Mouse (Mus musculus): Measurements from ENCODE around the gene Myh11. TPM values are rescaled to one million over a fixed set of nuclear protein-coding genes. Genes with fewer than 3 reads are reported as not detected.

The Myh11 gene
- polyA plus RNA-seq, 1 experiment from 2014 or later: 0.39 TPM

- no peaks in the 10 kb centered on the region for H3K4me1 ChIP-seq
- 83% methylated on average over 1 of the region's 1 CpGs for WGBS
- H3K9ac ChIP-seq: no peak overlapping the region
- H3K27ac ChIP-seq: no peak overlapping the region
- ATAC-seq (ENCODE audit: low FRiP score, low read depth): no peak
- H3K36me3 ChIP-seq: peaks cover 97% of the 10 kb centered on the region
- no peaks in the 10 kb centered on the region for H3K9me3 ChIP-seq
- no peaks in the 10 kb centered on the region for H3K27me3 ChIP-seq
- no peak overlapping the region for H3K4me2 ChIP-seq (replicated peaks)
- H3K4me3 ChIP-seq: no peak overlapping the region
These were observed 107.3 kb downstream of the Myh11 start for GRCm38 (mm10) chr16:14183856-14184255.

- peaks cover 95% of the 10 kb centered on the region for H3K36me3 ChIP-seq
- no peaks in the 10 kb centered on the region for H3K9me3 ChIP-seq
- H3K27me3 ChIP-seq: no peaks in the 10 kb centered on the region
- H3K4me1 ChIP-seq: no peaks in the 10 kb centered on the region
- 82% methylated on average over 5 of the region's 5 CpGs for WGBS
- H3K4me3 ChIP-seq: no peak overlapping the region
- H3K4me2 ChIP-seq (replicated peaks): no peak overlapping the region
- no peak overlapping the region for H3K9ac ChIP-seq
- no peak overlapping the region for H3K27ac ChIP-seq
- ATAC-seq (ENCODE audit: low FRiP score, low read depth): no peak
These were observed 108.8 kb downstream of the Myh11 start for GRCm38 (mm10) chr16:14182360-14182759.

- H3K27ac ChIP-seq: no peak overlapping the region
- WGBS: 89% methylated on average over 6 of the region's 6 CpGs
- ATAC-seq (ENCODE audit: low FRiP score, low read depth): no peak
- no peaks in the 10 kb centered on the region for H3K27me3 ChIP-seq
- no peak overlapping the region for H3K4me3 ChIP-seq
- no peak overlapping the region for H3K9ac ChIP-seq
- H3K4me2 ChIP-seq (replicated peaks): no peak overlapping the region
- no peaks in the 10 kb centered on the region for H3K9me3 ChIP-seq
- H3K4me1 ChIP-seq: no peaks in the 10 kb centered on the region
- H3K36me3 ChIP-seq: peaks cover 95% of the 10 kb centered on the region
These were observed 110.9 kb downstream of the Myh11 start for GRCm38 (mm10) chr16:14180163-14180733.

GRCm38 (mm10) chr16:14178041-14178440, 113.1 kb downstream of the Myh11 start:
- H3K27ac ChIP-seq: no peak overlapping the region
- peaks cover 96% of the 10 kb centered on the region for H3K36me3 ChIP-seq
- WGBS: 61% methylated on average over 3 of the region's 3 CpGs

GRCm38 (mm10) chr16:14169706-14170105, 121.5 kb downstream of the Myh11 start:
- Histone ChIP-seq H3K4me2 (replicated peaks) (no peak overlapping the region), H3K4me1 (peaks cover 12% of the 10 kb centered on the region), H3K27ac (no peak overlapping the region), H3K9me3 (no peaks in the 10 kb centered on the region), H3K36me3 (peaks cover 68% of the 10 kb centered on the region), H3K4me3 (no peak overlapping the region), H3K27me3 (no peaks in the 10 kb centered on the region), H3K9ac (no peak overlapping the region)
- WGBS: 94% methylated on average over 1 of the region's 1 CpGs
- ATAC-seq (ENCODE audit: low FRiP score, low read depth): no peak

More at GRCm38 (mm10) chr16:14178041-14178440, 113.1 kb downstream of the Myh11 start:
- Histone ChIP-seq H3K9ac (no peak overlapping the region), H3K4me1 (no peaks in the 10 kb centered on the region), H3K4me2 (replicated peaks) (no peak overlapping the region), H3K27me3 (no peaks in the 10 kb centered on the region), H3K9me3 (no peaks in the 10 kb centered on the region), H3K4me3 (no peak overlapping the region)
- no peak for ATAC-seq (ENCODE audit: low FRiP score, low read depth)

- ATAC-seq (ENCODE audit: low FRiP score, low read depth): no peak
- Histone ChIP-seq H3K9ac (no peak overlapping the region), H3K27me3 (no peaks in the 10 kb centered on the region), H3K4me3 (no peak overlapping the region), H3K36me3 (peaks cover 36% of the 10 kb centered on the region), H3K4me2 (replicated peaks) (no peak overlapping the region), H3K4me1 (peaks cover 22% of the 10 kb centered on the region), H3K27ac (no peak overlapping the region), H3K9me3 (no peaks in the 10 kb centered on the region)
- 91% methylated on average over 4 of the region's 4 CpGs for WGBS
These were observed 124.7 kb downstream of the Myh11 start for GRCm38 (mm10) chr16:14166490-14166889.

- Histone ChIP-seq H3K9me3 (no peaks in the 10 kb centered on the region), H3K4me1 (peaks cover 25% of the 10 kb centered on the region), H3K9ac (peak overlapping the region; percentile 90), H3K27ac (peak overlapping the region; percentile 87), H3K27me3 (no peaks in the 10 kb centered on the region), H3K36me3 (peaks cover 9% of the 10 kb centered on the region), H3K4me3 (peak overlapping the region; percentile 78), H3K4me2 (replicated peaks) (peak overlapping the region; percentile 74)
- 1% methylated on average over 10 of the region's 10 CpGs for WGBS
- no peak for ATAC-seq (ENCODE audit: low FRiP score, low read depth)
These were observed 127.4 kb downstream of the Myh11 start for GRCm38 (mm10) chr16:14163731-14164130.

GRCm38 (mm10) chr16:14162988-14163416, 128.2 kb downstream of the Myh11 start, which contains the start of the genes Nde1 and Marf1:
Gene Nde1, plus strand, starts transcription at chr16:14163275.
Gene Marf1, minus strand, starts transcription at chr16:14163351.
- under 1% methylated on average over 36 of the region's 43 CpGs for WGBS
- Histone ChIP-seq H3K27ac (peak within 1 kb of the TSS; percentile 87), H3K4me1 (peaks cover 31% of the 10 kb centered on the region), H3K27me3 (no peaks in the 10 kb centered on the region), H3K36me3 (peaks cover 2% of the 10 kb centered on the region), H3K4me2 (replicated peaks) (peak within 1 kb of the TSS; percentile 74), H3K9ac (peak within 1 kb of the TSS; percentile 90), H3K9me3 (no peaks in the 10 kb centered on the region), H3K4me3 (peak within 1 kb of the TSS; percentile 78)
- peak; percentile 93 for ATAC-seq (ENCODE audit: low FRiP score, low read depth)

- Histone ChIP-seq H3K4me1 (peaks cover 37% of the 10 kb centered on the region), H3K4me2 (replicated peaks) (no peak overlapping the region), H3K4me3 (no peak overlapping the region), H3K9me3 (no peaks in the 10 kb centered on the region), H3K36me3 (no peaks in the 10 kb centered on the region), H3K9ac (no peak overlapping the region), H3K27ac (no peak overlapping the region), H3K27me3 (no peaks in the 10 kb centered on the region)
- WGBS: 96% methylated on average over 1 of the region's 1 CpGs
- no peak for ATAC-seq (ENCODE audit: low FRiP score, low read depth)
These were observed 130.2 kb downstream of the Myh11 start for GRCm38 (mm10) chr16:14160941-14161340.

- H3K36me3 ChIP-seq: no peaks in the 10 kb centered on the region
- H3K27ac ChIP-seq: peak overlapping the region; percentile 94
- peak overlapping the region; percentile 72 for H3K9ac ChIP-seq
- WGBS: under 1% methylated on average over 10 of the region's 10 CpGs
- no peaks in the 10 kb centered on the region for H3K9me3 ChIP-seq
- peak overlapping the region; percentile 80 for H3K4me3 ChIP-seq
- peaks cover 25% of the 10 kb centered on the region for H3K4me1 ChIP-seq
- H3K4me2 ChIP-seq (replicated peaks): peak overlapping the region; percentile 63
- no peaks in the 10 kb centered on the region for H3K27me3 ChIP-seq
- no peak; the same call in 1 of the 2 replicates for ATAC-seq (ENCODE audit: low FRiP score, low read depth)
These were observed 131.4 kb downstream of the Myh11 start for GRCm38 (mm10) chr16:14159746-14160131.

GRCm38 (mm10) chr16:14158936-14159745, 132.0 kb downstream of the Myh11 start:
- Histone ChIP-seq H3K4me1 (peaks cover 19% of the 10 kb centered on the region), H3K9ac (peak overlapping the region; percentile 83), H3K27me3 (no peaks in the 10 kb centered on the region), H3K4me2 (replicated peaks) (peak overlapping the region; percentile 80), H3K36me3 (no peaks in the 10 kb centered on the region), H3K4me3 (peak overlapping the region; percentile 80), H3K9me3 (no peaks in the 10 kb centered on the region), H3K27ac (peak overlapping the region; percentile 94)
- ATAC-seq (ENCODE audit: low FRiP score, low read depth): peak; percentile 92
- WGBS: 1% methylated on average over 57 of the region's 58 CpGs

- H3K27ac ChIP-seq: peak overlapping the region; percentile 72
- H3K9me3 ChIP-seq: no peaks in the 10 kb centered on the region
- H3K4me1 ChIP-seq: peaks cover 14% of the 10 kb centered on the region
- 8% methylated on average over 7 of the region's 7 CpGs for WGBS
- H3K27me3 ChIP-seq: no peaks in the 10 kb centered on the region
- H3K36me3 ChIP-seq: peaks cover 3% of the 10 kb centered on the region
- ATAC-seq (ENCODE audit: low FRiP score, low read depth): no peak
- peak overlapping the region; percentile 80 for H3K4me2 ChIP-seq (replicated peaks)
- peak overlapping the region; percentile 80 for H3K4me3 ChIP-seq
- peak overlapping the region; percentile 83 for H3K9ac ChIP-seq
These were observed 132.6 kb downstream of the Myh11 start for GRCm38 (mm10) chr16:14158536-14158935.
